9 mouse cellular contexts compared by ENCODE assay signal in genomic region chr19:56423370-56423769, GRCm38 (mm10). TPM values are rescaled to one million over a fixed set of nuclear protein-coding genes. Genes with fewer than 3 reads are reported as not detected.
A peak's percentile ranks its signal among the peaks of the same experiment; 100 is the strongest.
DNase-seq lines count a peak whose midpoint lies in the region; ATAC-seq lines count a peak whose summit lies in the region.
"Had no signal": no experiment of that assay in that cellular context is flagged by ENCODE, and none has a peak within 500 bp of the region (broad histone marks: within the 10 kb centered on the region; RNA-seq: fewer than 3 reads in every experiment).

No protein-coding gene starts in this region.

- H3K9ac ChIP-seq in midbrain, embryonic 13.5 days (replicated peaks): no peak overlapping the region
- no peak overlapping the region for H3K9ac ChIP-seq in midbrain, embryonic 14.5 days (replicated peaks; ENCODE audit: low read length)
- H3K9ac ChIP-seq in intestine, embryonic 15.5 days: no peak overlapping the region
- H3K9ac ChIP-seq in stomach, embryonic 16.5 days (ENCODE audit: low read length): no peak overlapping the region
- H3K9ac ChIP-seq: heart, embryonic 13.5 days had no signal

- WGBS in midbrain, embryonic 13.5 days: 66% methylated on average over 12 of the region's 12 CpGs
- 66% methylated on average over 12 of the region's 12 CpGs for WGBS in midbrain, embryonic 14.5 days
- 46% methylated on average over 12 of the region's 12 CpGs for WGBS in intestine, embryonic 15.5 days
- 63% methylated on average over 12 of the region's 12 CpGs for WGBS in stomach, embryonic 16.5 days

- no peaks in the 10 kb centered on the region for H3K9me3 ChIP-seq in midbrain, embryonic 13.5 days
- no peaks in the 10 kb centered on the region for H3K9me3 ChIP-seq in midbrain, embryonic 14.5 days (ENCODE audit: control insufficient read depth, low read length)
- H3K9me3 ChIP-seq in intestine, embryonic 15.5 days: no peaks in the 10 kb centered on the region
- H3K9me3 ChIP-seq in stomach, embryonic 16.5 days (replicated peaks; ENCODE audit: control insufficient read depth, low read length): no peaks in the 10 kb centered on the region
- H3K9me3 ChIP-seq: heart, embryonic 13.5 days had no signal

- H3K4me2 ChIP-seq in midbrain, embryonic 13.5 days (replicated peaks): no peak overlapping the region
- no peak overlapping the region for H3K4me2 ChIP-seq in midbrain, embryonic 14.5 days (ENCODE audit: low read length)
- 0 out of 2 replicates have a peak overlapping the region, but pooled peaks have one; percentile 0 for H3K4me2 ChIP-seq in intestine, embryonic 15.5 days (replicated peaks)
- no peak overlapping the region for H3K4me2 ChIP-seq in stomach, embryonic 16.5 days (ENCODE audit: low read depth, low read length)
- H3K4me2 ChIP-seq: heart, embryonic 13.5 days had no signal

- DNase-seq in frontal cortex, adult 2 months (ENCODE audit: extremely low spot score in 1 of 2, low spot score in 1 of 2): peak; percentile 25 to 51
- no peak for DNase-seq in frontal cortex, postnatal 10 days (ENCODE audit: low spot score in 2 of 2)
- DNase-seq in midbrain, embryonic 14.5 days: no peak
- no peak for DNase-seq in c-Kit-positive CD71-positive TER-119-positive erythroid progenitor cells, embryonic 14.5 days (ENCODE audit: low spot score)

- 0 out of 2 replicates have a peak, but pooled peaks have one; percentile 35 for ATAC-seq in midbrain, embryonic 13.5 days
- ATAC-seq in midbrain, embryonic 14.5 days (ENCODE audit: low FRiP score, low TSS enrichment): no peak
- ATAC-seq in intestine, embryonic 15.5 days: peak; percentile 18
- no peak for ATAC-seq in stomach, embryonic 16.5 days (ENCODE audit: insufficient read depth, low FRiP score)
- ATAC-seq in activated CD4-positive, CD25-positive, alpha-beta regulatory T cell, adult 4 months: no peak

- H3K36me3 ChIP-seq in midbrain, embryonic 13.5 days: no peaks in the 10 kb centered on the region
- no peaks in the 10 kb centered on the region for H3K36me3 ChIP-seq in midbrain, embryonic 14.5 days (ENCODE audit: control insufficient read depth, insufficient read depth, low read length)
- no peaks in the 10 kb centered on the region for H3K36me3 ChIP-seq in intestine, embryonic 15.5 days
- no peaks in the 10 kb centered on the region for H3K36me3 ChIP-seq in stomach, embryonic 16.5 days (ENCODE audit: control insufficient read depth, insufficient read depth, low read length)

- no peak overlapping the region for H3K27ac ChIP-seq in midbrain, embryonic 13.5 days
- H3K27ac ChIP-seq in midbrain, embryonic 14.5 days (replicated peaks; ENCODE audit: low read depth, low read length): no peak overlapping the region
- H3K27ac ChIP-seq in intestine, embryonic 15.5 days: peak overlapping the region; percentile 57
- peak overlapping the region; percentile 76; the same call in 1 of the 2 replicates for H3K27ac ChIP-seq in stomach, embryonic 16.5 days (ENCODE audit: low read length)

- H3K4me3 ChIP-seq in midbrain, embryonic 13.5 days (replicated peaks): no peak overlapping the region
- no peak overlapping the region for H3K4me3 ChIP-seq in midbrain, embryonic 14.5 days (replicated peaks; ENCODE audit: low read depth, low read length)
- no peak overlapping the region for H3K4me3 ChIP-seq in intestine, embryonic 15.5 days (replicated peaks)
- H3K4me3 ChIP-seq in stomach, embryonic 16.5 days (replicated peaks; ENCODE audit: low read length): no peak overlapping the region
- H3K4me3 ChIP-seq: heart, embryonic 13.5 days had no signal

- H3K4me1 ChIP-seq in midbrain, embryonic 13.5 days (replicated peaks): peaks cover 17% of the 10 kb centered on the region
- H3K4me1 ChIP-seq in midbrain, embryonic 14.5 days (ENCODE audit: control insufficient read depth, insufficient read depth, low read length): 0 out of 2 replicates have a peak, but pooled peaks cover 5% of the 10 kb centered on the region
- H3K4me1 ChIP-seq in intestine, embryonic 15.5 days (replicated peaks): peaks cover 26% of the 10 kb centered on the region
- peaks cover 18% of the 10 kb centered on the region for H3K4me1 ChIP-seq in stomach, embryonic 16.5 days (ENCODE audit: control insufficient read depth, insufficient read depth, low read length)

- H3K27me3 ChIP-seq in midbrain, embryonic 13.5 days: no peaks in the 10 kb centered on the region
- H3K27me3 ChIP-seq in midbrain, embryonic 14.5 days (ENCODE audit: control insufficient read depth, insufficient read depth, low read length): no peaks in the 10 kb centered on the region
- H3K27me3 ChIP-seq in intestine, embryonic 15.5 days (replicated peaks): no peaks in the 10 kb centered on the region
- no peaks in the 10 kb centered on the region for H3K27me3 ChIP-seq in stomach, embryonic 16.5 days (ENCODE audit: control insufficient read depth, insufficient read depth, low read length)
- H3K27me3 ChIP-seq: heart, embryonic 13.5 days had no signal

RNA-seq across cellular contexts. Expression of gene Casp7, which starts 26.4 kb away (rescaled TPM):
- polyA plus RNA-seq in frontal cortex, adult 2 months (2012; rRNA removed): 5.1 and 5.3 TPM in 2 replicates
- polyA plus RNA-seq in midbrain, embryonic 13.5 days (2015; fragmentation: Nextera tagmentation; extraction: Ambion mirVana): 13.0 and 14.8 TPM in 2 replicates
- polyA plus RNA-seq in midbrain, embryonic 14.5 days (2014; fragmentation: Nextera tagmentation; extraction: Ambion mirVana): 17.2 and 19.3 TPM in 2 replicates
- polyA plus RNA-seq in intestine, embryonic 15.5 days (2015; fragmentation: Nextera tagmentation; extraction: Ambion mirVana): 35.5 and 37.1 TPM in 2 replicates
- 27.3 and 29.3 TPM in 2 replicates for polyA plus RNA-seq in stomach, embryonic 16.5 days (2015; fragmentation: Nextera tagmentation; extraction: Ambion mirVana)
- 10 to 100 TPM; 33.2 to 39.9 TPM for polyA plus RNA-seq in activated CD4-positive, CD25-positive, alpha-beta regulatory T cell, adult 4 months (2017; shearing (Covaris generic))

RNA-seq across cellular contexts. Expression of gene Nrap, which starts 33.5 kb away (rescaled TPM):
- polyA plus RNA-seq in frontal cortex, adult 2 months (2012; rRNA removed): 0.46 and 0.58 TPM in 2 replicates
- 0.24 and 0.50 TPM in 2 replicates for polyA plus RNA-seq in midbrain, embryonic 13.5 days (2015; fragmentation: Nextera tagmentation; extraction: Ambion mirVana)
- polyA plus RNA-seq in midbrain, embryonic 14.5 days (2014; fragmentation: Nextera tagmentation; extraction: Ambion mirVana): 0.23 and 0.37 TPM in 2 replicates
- polyA plus RNA-seq in intestine, embryonic 15.5 days (2015; fragmentation: Nextera tagmentation; extraction: Ambion mirVana): 0.20 and 0.32 TPM in 2 replicates
- polyA plus RNA-seq in stomach, embryonic 16.5 days (2015; fragmentation: Nextera tagmentation; extraction: Ambion mirVana): 0.35 and 2.6 TPM in 2 replicates
- polyA plus RNA-seq in activated CD4-positive, CD25-positive, alpha-beta regulatory T cell, adult 4 months (2017; shearing (Covaris generic)): not detected

RNA-seq across cellular contexts. Expression of gene Plekhs1, which starts 38.1 kb away (rescaled TPM):
- 0.44 and 0.67 TPM in 2 replicates for polyA plus RNA-seq in frontal cortex, adult 2 months (2012; rRNA removed)
- 0.07 and 0.13 TPM in 2 replicates for polyA plus RNA-seq in midbrain, embryonic 13.5 days (2015; fragmentation: Nextera tagmentation; extraction: Ambion mirVana)
- 0.18 and 0.27 TPM in 2 replicates for polyA plus RNA-seq in midbrain, embryonic 14.5 days (2014; fragmentation: Nextera tagmentation; extraction: Ambion mirVana)
- polyA plus RNA-seq in intestine, embryonic 15.5 days (2015; fragmentation: Nextera tagmentation; extraction: Ambion mirVana): 0.49 and 0.72 TPM in 2 replicates
- 1.1 and 1.3 TPM in 2 replicates for polyA plus RNA-seq in stomach, embryonic 16.5 days (2015; fragmentation: Nextera tagmentation; extraction: Ambion mirVana)
- 1 to 10 TPM in 1 of 2 experiments, not detected in 1; 2.2 TPM for polyA plus RNA-seq in activated CD4-positive, CD25-positive, alpha-beta regulatory T cell, adult 4 months (2017; shearing (Covaris generic))
- polyA plus RNA-seq: heart, embryonic 13.5 days had no signal

Comparison
In these comparisons a context has a peak if more than half of its experiments do, and no peak if none do; other contexts are left out.
1. DNase-seq: peak in frontal cortex, adult 2 months (2 of 2); none in frontal cortex, postnatal 10 days (0 of 2), midbrain, embryonic 14.5 days (single experiment) and c-Kit-positive CD71-positive TER-119-positive erythroid progenitor cells, embryonic 14.5 days (single experiment).
2. ATAC-seq: peak in midbrain, embryonic 13.5 days (single experiment) and intestine, embryonic 15.5 days (single experiment); none in midbrain, embryonic 14.5 days (single experiment), stomach, embryonic 16.5 days (single experiment) and activated CD4-positive, CD25-positive, alpha-beta regulatory T cell, adult 4 months (single experiment).
3. H3K27ac ChIP-seq: peak in intestine, embryonic 15.5 days (single experiment) and stomach, embryonic 16.5 days (single experiment); none in midbrain, embryonic 13.5 days (single experiment) and midbrain, embryonic 14.5 days (single experiment).